Mouse (Mus musculus) cortical plate, adult 2 months (tissue): ENCODE measurements around the gene Shq1.

Experiments
- CTCF ChIP-seq: fragments of 200-500 bp; IDR thresholded peaks from 2 replicates; pipeline ENCODE4 v1.5.1; 2011; ENCODE audit warnings: mild to moderate bottlenecking, control low read depth, low read length; ENCODE audit not compliant: insufficient read depth; ENCODE audit errors: extremely low read depth
- POLR2A ChIP-seq: fragments of 200-500 bp; IDR thresholded peaks from 2 replicates; pipeline ENCODE4 v1.6.1; 2011; ENCODE audit warnings: mild to moderate bottlenecking, low read length, control low read depth; ENCODE audit not compliant: insufficient read depth; ENCODE audit errors: extremely low read depth

- TF ChIP-seq CTCF (no peak), POLR2A (no peak)
These were observed 150.3 kb downstream of the Shq1 start for GRCm38 (mm10) chr6:100520558-100521099.
